ENCODE assay signal across 19 mouse cellular contexts in the genomic region with DNA sequence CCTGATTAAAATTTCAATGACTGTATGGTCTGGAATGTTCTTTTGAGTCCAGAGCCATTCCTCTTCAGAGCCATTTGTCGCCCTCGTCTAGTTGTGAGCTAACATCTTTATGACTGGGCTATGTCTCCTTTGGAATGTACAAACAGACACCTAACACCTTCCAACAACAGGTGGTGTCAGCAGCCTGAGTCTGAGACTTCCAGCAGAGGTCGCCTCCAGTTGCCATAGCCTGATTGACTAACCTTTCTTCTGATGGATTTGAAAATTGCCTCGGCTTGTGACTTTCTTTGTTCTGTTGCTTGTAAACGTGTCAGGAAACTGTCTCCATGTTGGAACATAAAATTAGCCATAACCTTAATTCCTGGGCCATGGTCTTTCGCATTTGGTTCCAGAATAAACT.
A peak's percentile ranks its signal among the peaks of the same experiment; 100 is the strongest.
DNase-seq lines count a peak whose midpoint lies in the region; ATAC-seq and TF ChIP-seq lines count a peak whose summit lies in the region.
"Had no signal": no experiment of that assay in that cellular context is flagged by ENCODE, and none has a peak within 500 bp of the region (broad histone marks: within the 10 kb centered on the region; RNA-seq: fewer than 3 reads in every experiment).

No protein-coding gene starts in this region.

- no peak for ATAC-seq in kidney, embryonic 15.5 days (replicated peaks; ENCODE audit: low FRiP score)
- no peak for ATAC-seq in stomach, postnatal 0 days (ENCODE audit: low FRiP score, low TSS enrichment)
- ATAC-seq in erythroblast, adult 5-6 weeks (replicated peaks; ENCODE audit: low FRiP score, poor library complexity, severe bottlenecking): no peak
- ATAC-seq: hindbrain, postnatal 0 days had no signal

- peak; percentile 13; the same call in 1 of the 2 replicates for TF ChIP-seq CTCF in cerebellum, adult 2 months (IDR thresholded peaks at IDR 0.05; ENCODE audit: borderline replicate concordance, insufficient read depth, low read depth, low read length)
- peak; percentile 34 for TF ChIP-seq CTCF in stomach, postnatal 0 days (IDR thresholded peaks at IDR 0.05; ENCODE audit: low read depth)

- TF ChIP-seq POLR2A in cerebellum, adult 2 months (IDR thresholded peaks at IDR 0.05; ENCODE audit: borderline replicate concordance, insufficient read depth, low read length): no peak

- no peaks in the 10 kb centered on the region for H3K4me1 ChIP-seq in cerebellum, adult 2 months (ENCODE audit: control insufficient read depth, insufficient read depth, low read length)
- no peaks in the 10 kb centered on the region for H3K4me1 ChIP-seq in kidney, embryonic 15.5 days
- H3K4me1 ChIP-seq in stomach, postnatal 0 days (replicated peaks; ENCODE audit: control insufficient read depth, insufficient read depth): no peaks in the 10 kb centered on the region
- H3K4me1 ChIP-seq: hindbrain, embryonic 10.5 days; neural tube, embryonic 15.5 days had no signal

- H3K27me3 ChIP-seq in cerebellum, adult 2 months (ENCODE audit: control insufficient read depth, insufficient read depth, low read length): no peaks in the 10 kb centered on the region
- H3K27me3 ChIP-seq in kidney, embryonic 15.5 days: no peaks in the 10 kb centered on the region
- H3K27me3 ChIP-seq in stomach, postnatal 0 days (ENCODE audit: control insufficient read depth, insufficient read depth, low read length): no peaks in the 10 kb centered on the region
- H3K27me3 ChIP-seq: neural tube, embryonic 15.5 days had no signal

- H3K4me2 ChIP-seq in kidney, embryonic 15.5 days: no peak overlapping the region
- no peak overlapping the region for H3K4me2 ChIP-seq in stomach, postnatal 0 days (replicated peaks; ENCODE audit: low read depth)
- H3K4me2 ChIP-seq: liver, embryonic 11.5 days; neural tube, embryonic 15.5 days had no signal

- no peak overlapping the region for H3K4me3 ChIP-seq in cerebellum, adult 2 months (replicated peaks; ENCODE audit: insufficient read depth, low read depth, low read length)
- H3K4me3 ChIP-seq in kidney, embryonic 15.5 days (replicated peaks): no peak overlapping the region
- no peak overlapping the region for H3K4me3 ChIP-seq in stomach, postnatal 0 days (ENCODE audit: low read depth, low read length)
- H3K4me3 ChIP-seq: hindbrain, embryonic 10.5 days; neural tube, embryonic 15.5 days had no signal

- TF ChIP-seq EP300 in stomach, postnatal 0 days (optimal IDR thresholded peaks at IDR 0.05): no peak

- H3K27ac ChIP-seq in cerebellum, adult 2 months (ENCODE audit: insufficient read depth, low read length): no peak overlapping the region
- no peak overlapping the region for H3K27ac ChIP-seq in kidney, embryonic 15.5 days
- no peak overlapping the region for H3K27ac ChIP-seq in stomach, postnatal 0 days (replicated peaks)
- H3K27ac ChIP-seq: hindbrain, embryonic 10.5 days; hindbrain, postnatal 0 days; neural tube, embryonic 15.5 days had no signal

- no peak overlapping the region for H3K9ac ChIP-seq in kidney, embryonic 15.5 days
- H3K9ac ChIP-seq in stomach, postnatal 0 days (ENCODE audit: low read length): no peak overlapping the region
- H3K9ac ChIP-seq: neural tube, embryonic 15.5 days had no signal

- no peaks in the 10 kb centered on the region for H3K36me3 ChIP-seq in kidney, embryonic 15.5 days
- no peaks in the 10 kb centered on the region for H3K36me3 ChIP-seq in stomach, postnatal 0 days (ENCODE audit: control insufficient read depth, insufficient read depth, low read length)
- H3K36me3 ChIP-seq: hindbrain, embryonic 10.5 days; neural tube, embryonic 15.5 days had no signal

- DNase-seq in cerebellum, adult 2 months: no peak
- DNase-seq in cerebellum, adult 9-11 months: no peak
- peak; percentile 27 for DNase-seq in kidney, postnatal 10 days
- DNase-seq in ES-CJ7 (ENCODE audit: low read depth, low spot score): peak; percentile 31
- no peak for DNase-seq in stomach, postnatal 0 days (ENCODE audit: low spot score)
- DNase-seq: adrenal gland, postnatal 36 days; cerebellum, adult 11-12 months; cerebellum, postnatal 36 days; layer of hippocampus, adult 9-11 months; lung, adult 18-20 months; lung, postnatal 14 days; midbrain, embryonic 14.5 days; spleen, adult 18-20 months had no signal

- H3K9me3 ChIP-seq in kidney, embryonic 15.5 days (replicated peaks): no peaks in the 10 kb centered on the region; the same call in 1 of the 2 replicates
- H3K9me3 ChIP-seq in stomach, postnatal 0 days (ENCODE audit: control insufficient read depth, low read length): no peaks in the 10 kb centered on the region
- H3K9me3 ChIP-seq: hindbrain, embryonic 10.5 days; neural tube, embryonic 15.5 days had no signal

- WGBS in cerebellum, adult 2 months: 84% methylated on average over 6 of the region's 6 CpGs
- 49% methylated on average over 6 of the region's 6 CpGs for WGBS in kidney, embryonic 15.5 days
- whole genome bisulfite sequencing in stomach, postnatal 0 days: 60% methylated on average over 6 of the region's 6 CpGs

Comparison
In these comparisons a context has a peak if more than half of its experiments do, and no peak if none do; other contexts are left out.
1. DNase-seq: peak in kidney, postnatal 10 days (single experiment) and ES-CJ7 (single experiment); none in cerebellum, adult 2 months (0 of 2), cerebellum, adult 9-11 months (single experiment) and stomach, postnatal 0 days (single experiment).